Mouse (Mus musculus): ENCODE data around the gene Zfand3. TPM values are rescaled to one million over a fixed set of nuclear protein-coding genes. Genes with fewer than 3 reads are reported as not detected.

Zfand3 gene
- polyA plus RNA-seq, 1 experiment from 2014 or later: 34.2 TPM

DNA sequence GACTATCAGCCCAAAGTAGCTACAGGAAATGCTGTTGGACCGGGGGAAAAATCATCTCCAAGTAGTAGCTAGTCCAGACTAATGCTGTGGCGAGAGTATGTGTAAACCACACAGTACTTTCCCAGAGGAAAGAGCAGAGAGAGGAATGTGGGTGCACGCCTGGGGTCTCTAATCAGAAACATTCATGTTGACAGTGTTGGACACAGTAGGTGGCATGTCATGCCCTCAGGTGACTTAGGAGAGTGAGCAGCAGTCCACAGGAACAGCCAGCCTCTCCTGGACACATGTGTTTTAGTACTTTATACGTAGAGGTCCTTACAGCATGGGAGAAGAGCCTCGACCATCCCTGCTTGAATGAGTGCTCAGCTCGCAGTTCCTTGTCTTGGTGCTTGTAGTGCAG is 159.3 kb downstream of the Zfand3 start:
- H3K9me3 ChIP-seq (replicated peaks; ENCODE audit: control insufficient read depth, low read length): no peaks in the 10 kb centered on the region
- H3K36me3 ChIP-seq (ENCODE audit: control insufficient read depth, insufficient read depth, low read length): no peaks in the 10 kb centered on the region
- no peaks in the 10 kb centered on the region for H3K27me3 ChIP-seq (ENCODE audit: control insufficient read depth, insufficient read depth, low read length)
- no peak overlapping the region for H3K4me2 ChIP-seq (ENCODE audit: low read depth, low read length)
- H3K27ac ChIP-seq (ENCODE audit: low read length): no peak overlapping the region
- H3K9ac ChIP-seq (ENCODE audit: low read length): no peak overlapping the region
- 84% methylated on average over 6 of the region's 6 CpGs for WGBS
- peaks cover 2% of the 10 kb centered on the region; the same call in 1 of the 2 replicates for H3K4me1 ChIP-seq (ENCODE audit: control insufficient read depth, insufficient read depth, low read length)
- H3K4me3 ChIP-seq (replicated peaks; ENCODE audit: low read length): no peak overlapping the region
- no peak for ATAC-seq (ENCODE audit: insufficient read depth, low FRiP score)

DNA sequence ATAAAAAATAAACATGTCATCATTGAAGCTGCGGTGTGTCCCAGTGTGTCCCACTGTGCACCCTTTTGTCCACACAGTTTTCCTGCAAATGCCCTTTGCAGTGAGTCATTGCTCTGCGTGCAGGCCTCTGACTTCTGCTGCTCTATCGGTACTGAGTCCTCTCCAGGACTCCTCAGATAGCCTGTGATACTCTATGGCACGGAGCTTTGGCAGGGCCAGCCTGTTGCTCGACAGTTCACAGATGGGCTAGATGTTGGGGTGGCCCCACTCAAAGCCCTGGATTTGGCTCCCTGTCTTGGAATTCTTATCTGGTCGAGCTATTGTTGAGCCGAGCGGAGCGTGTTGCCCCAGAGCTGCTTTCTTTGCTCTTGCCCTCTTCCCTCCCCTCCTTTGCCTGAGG is 160.3 kb downstream of the Zfand3 start:
- WGBS: 73% methylated on average over 9 of the region's 9 CpGs
- no peak overlapping the region for H3K27ac ChIP-seq (ENCODE audit: low read length)
- no peak for ATAC-seq (ENCODE audit: insufficient read depth, low FRiP score)

DNA sequence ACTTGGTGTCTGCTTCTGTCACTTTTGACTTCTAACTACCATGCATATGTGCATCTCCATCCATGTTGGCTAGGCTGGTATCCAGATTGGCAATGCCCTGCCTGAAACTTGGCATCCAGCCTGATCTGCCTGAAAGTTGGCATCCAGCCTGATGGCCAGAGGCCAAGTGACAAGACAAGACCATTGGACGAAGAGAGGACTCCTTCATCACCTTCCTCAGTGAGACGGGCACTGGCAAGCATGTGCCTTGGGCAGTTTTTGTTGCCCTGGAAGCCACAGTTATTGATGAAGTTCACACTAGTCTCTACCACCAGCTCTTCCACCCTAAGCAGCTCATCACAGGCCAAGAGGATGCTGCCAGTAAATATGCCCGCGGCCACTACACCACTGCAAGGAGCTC is 172.9 kb downstream of the Zfand3 start:
- no peaks in the 10 kb centered on the region for H3K27me3 ChIP-seq (ENCODE audit: control insufficient read depth, insufficient read depth, low read length)
- no peak overlapping the region for H3K4me2 ChIP-seq (ENCODE audit: low read depth, low read length)
- H3K36me3 ChIP-seq (ENCODE audit: control insufficient read depth, insufficient read depth, low read length): no peaks in the 10 kb centered on the region
- 83% methylated on average over 4 of the region's 4 CpGs for WGBS
- no peak overlapping the region for H3K9ac ChIP-seq (ENCODE audit: low read length)
- no peak overlapping the region for H3K27ac ChIP-seq (ENCODE audit: low read length)
- H3K9me3 ChIP-seq (replicated peaks; ENCODE audit: control insufficient read depth, low read length): no peaks in the 10 kb centered on the region
- no peak for ATAC-seq (ENCODE audit: insufficient read depth, low FRiP score)
- H3K4me1 ChIP-seq (ENCODE audit: control insufficient read depth, insufficient read depth, low read length): no peaks in the 10 kb centered on the region
- H3K4me3 ChIP-seq (replicated peaks; ENCODE audit: low read length): no peak overlapping the region

More for the DNA sequence above, 160.3 kb downstream of the Zfand3 start:
- H3K9me3 ChIP-seq (replicated peaks; ENCODE audit: control insufficient read depth, low read length): no peaks in the 10 kb centered on the region
- H3K4me3 ChIP-seq (replicated peaks; ENCODE audit: low read length): no peak overlapping the region
- H3K36me3 ChIP-seq (ENCODE audit: control insufficient read depth, insufficient read depth, low read length): no peaks in the 10 kb centered on the region
- no peak overlapping the region for H3K4me2 ChIP-seq (ENCODE audit: low read depth, low read length)
- no peaks in the 10 kb centered on the region for H3K27me3 ChIP-seq (ENCODE audit: control insufficient read depth, insufficient read depth, low read length)
- no peak overlapping the region for H3K9ac ChIP-seq (ENCODE audit: low read length)
- peaks cover 2% of the 10 kb centered on the region; the same call in 1 of the 2 replicates for H3K4me1 ChIP-seq (ENCODE audit: control insufficient read depth, insufficient read depth, low read length)

DNA sequence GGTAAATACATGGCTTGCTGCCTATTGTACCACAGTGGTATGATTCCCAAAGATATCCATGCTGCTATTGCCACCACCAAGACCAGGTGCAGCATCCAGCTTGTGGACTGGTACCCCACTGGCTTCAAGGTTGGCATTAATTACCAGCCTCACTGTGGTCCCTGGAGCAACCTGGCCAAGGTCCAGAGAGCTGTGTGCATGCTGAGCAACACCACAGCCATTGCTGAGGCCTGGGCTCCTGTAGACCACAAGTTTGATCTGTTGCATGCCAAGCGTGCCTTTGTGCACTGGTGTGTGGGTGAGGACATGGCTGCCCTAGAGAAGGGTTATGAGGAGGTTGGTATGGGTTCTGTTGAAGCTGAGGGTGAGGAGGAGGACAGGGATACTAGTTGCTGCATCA is 173.9 kb downstream of the Zfand3 start:
- Histone ChIP-seq H3K4me2 (ENCODE audit: low read depth, low read length) (no peak overlapping the region), H3K36me3 (ENCODE audit: control insufficient read depth, insufficient read depth, low read length) (no peaks in the 10 kb centered on the region), H3K9me3 (replicated peaks; ENCODE audit: control insufficient read depth, low read length) (no peaks in the 10 kb centered on the region), H3K27ac (ENCODE audit: low read length) (no peak overlapping the region), H3K9ac (ENCODE audit: low read length) (no peak overlapping the region), H3K4me3 (replicated peaks; ENCODE audit: low read length) (no peak overlapping the region), H3K4me1 (ENCODE audit: control insufficient read depth, insufficient read depth, low read length) (no peaks in the 10 kb centered on the region), H3K27me3 (ENCODE audit: control insufficient read depth, insufficient read depth, low read length) (no peaks in the 10 kb centered on the region)
- 83% methylated on average over 1 of the region's 1 CpGs for WGBS
- ATAC-seq (ENCODE audit: insufficient read depth, low FRiP score): no peak

DNA sequence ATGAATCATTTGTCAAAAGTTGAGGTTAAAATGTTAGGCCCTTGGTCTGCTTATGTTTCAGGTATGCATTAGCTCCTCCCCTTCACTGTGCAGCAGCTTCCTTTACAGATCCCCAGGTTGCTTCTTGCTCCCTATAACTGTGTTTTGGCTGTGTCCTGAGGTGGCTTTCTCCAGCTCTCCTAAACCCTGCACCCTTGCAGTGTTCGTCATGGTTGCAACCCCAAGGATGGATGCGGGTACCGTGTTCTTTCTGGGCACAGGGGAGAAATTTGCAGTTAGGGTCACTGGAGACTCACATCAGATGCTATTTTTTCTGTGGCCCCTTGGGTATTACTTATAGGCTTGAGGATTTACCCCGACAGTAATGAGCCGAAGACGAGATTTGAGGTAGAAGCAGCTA is 175.7 kb downstream of the Zfand3 start:
- Histone ChIP-seq H3K4me2 (ENCODE audit: low read depth, low read length) (no peak overlapping the region), H3K4me1 (ENCODE audit: control insufficient read depth, insufficient read depth, low read length) (no peaks in the 10 kb centered on the region), H3K9me3 (replicated peaks; ENCODE audit: control insufficient read depth, low read length) (no peaks in the 10 kb centered on the region), H3K27me3 (ENCODE audit: control insufficient read depth, insufficient read depth, low read length) (no peaks in the 10 kb centered on the region), H3K9ac (ENCODE audit: low read length) (no peak overlapping the region), H3K36me3 (ENCODE audit: control insufficient read depth, insufficient read depth, low read length) (no peaks in the 10 kb centered on the region), H3K27ac (ENCODE audit: low read length) (no peak overlapping the region), H3K4me3 (replicated peaks; ENCODE audit: low read length) (no peak overlapping the region)
- ATAC-seq (ENCODE audit: insufficient read depth, low FRiP score): no peak
- 89% methylated on average over 6 of the region's 6 CpGs for WGBS

DNA sequence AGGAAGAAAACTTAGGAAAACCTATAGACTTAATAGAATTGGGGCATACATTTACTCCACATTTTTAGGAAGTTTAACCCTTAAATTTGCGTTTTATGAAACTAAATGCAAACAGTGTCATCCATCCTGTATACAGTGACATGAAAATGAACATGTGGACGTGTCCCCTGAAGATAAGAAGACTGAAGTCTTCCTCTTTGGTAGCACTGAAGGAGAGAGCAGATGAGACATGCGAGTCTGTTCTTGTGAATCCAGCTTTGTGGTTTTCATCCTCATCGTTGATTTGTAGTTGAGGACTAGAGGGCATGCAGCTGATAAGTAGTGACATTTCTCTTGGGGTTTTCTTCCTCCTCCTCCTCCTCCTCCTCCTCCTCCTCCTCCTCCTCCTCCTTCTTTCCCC is 177.0 kb downstream of the Zfand3 start:
- H3K4me1 ChIP-seq (ENCODE audit: control insufficient read depth, insufficient read depth, low read length): no peaks in the 10 kb centered on the region
- 79% methylated on average over 4 of the region's 4 CpGs for WGBS
- no peak overlapping the region for H3K9ac ChIP-seq (ENCODE audit: low read length)
- no peak overlapping the region for H3K4me3 ChIP-seq (replicated peaks; ENCODE audit: low read length)
- H3K9me3 ChIP-seq (replicated peaks; ENCODE audit: control insufficient read depth, low read length): no peaks in the 10 kb centered on the region
- no peaks in the 10 kb centered on the region for H3K36me3 ChIP-seq (ENCODE audit: control insufficient read depth, insufficient read depth, low read length)
- H3K27me3 ChIP-seq (ENCODE audit: control insufficient read depth, insufficient read depth, low read length): no peaks in the 10 kb centered on the region
- no peak overlapping the region for H3K4me2 ChIP-seq (ENCODE audit: low read depth, low read length)
- no peak overlapping the region for H3K27ac ChIP-seq (ENCODE audit: low read length)
- ATAC-seq (ENCODE audit: insufficient read depth, low FRiP score): no peak

DNA sequence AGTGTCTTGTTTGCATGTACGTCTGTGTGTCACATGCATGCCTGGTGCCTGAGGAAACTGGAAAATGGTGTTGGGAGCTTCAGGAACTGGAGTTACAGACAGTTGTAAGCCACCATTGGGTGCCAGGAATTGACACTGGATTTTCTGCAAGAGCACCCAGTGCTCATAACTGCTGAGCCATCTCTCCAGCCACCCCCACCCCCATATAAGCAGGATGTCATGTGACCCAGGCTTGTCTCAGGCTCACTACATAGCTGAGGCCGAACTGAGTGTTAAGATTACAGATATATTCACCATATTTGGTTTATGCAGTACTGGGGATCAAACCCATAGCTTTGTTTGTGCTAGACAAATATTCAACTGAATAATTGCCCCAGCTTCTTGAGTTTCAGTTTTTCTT is 177.5 kb downstream of the Zfand3 start:
- no peak overlapping the region for H3K4me3 ChIP-seq (replicated peaks; ENCODE audit: low read length)
- 50% methylated on average over 2 of the region's 2 CpGs for whole genome bisulfite sequencing
- H3K36me3 ChIP-seq (ENCODE audit: control insufficient read depth, insufficient read depth, low read length): no peaks in the 10 kb centered on the region
- no peak overlapping the region for H3K4me2 ChIP-seq (ENCODE audit: low read depth, low read length)
- ATAC-seq (ENCODE audit: insufficient read depth, low FRiP score): no peak
- H3K4me1 ChIP-seq (ENCODE audit: control insufficient read depth, insufficient read depth, low read length): peaks cover 2% of the 10 kb centered on the region; the same call in 1 of the 2 replicates
- H3K27ac ChIP-seq (ENCODE audit: low read length): no peak overlapping the region
- H3K27me3 ChIP-seq (ENCODE audit: control insufficient read depth, insufficient read depth, low read length): no peaks in the 10 kb centered on the region
- no peaks in the 10 kb centered on the region for H3K9me3 ChIP-seq (replicated peaks; ENCODE audit: control insufficient read depth, low read length)
- no peak overlapping the region for H3K9ac ChIP-seq (ENCODE audit: low read length)

DNA sequence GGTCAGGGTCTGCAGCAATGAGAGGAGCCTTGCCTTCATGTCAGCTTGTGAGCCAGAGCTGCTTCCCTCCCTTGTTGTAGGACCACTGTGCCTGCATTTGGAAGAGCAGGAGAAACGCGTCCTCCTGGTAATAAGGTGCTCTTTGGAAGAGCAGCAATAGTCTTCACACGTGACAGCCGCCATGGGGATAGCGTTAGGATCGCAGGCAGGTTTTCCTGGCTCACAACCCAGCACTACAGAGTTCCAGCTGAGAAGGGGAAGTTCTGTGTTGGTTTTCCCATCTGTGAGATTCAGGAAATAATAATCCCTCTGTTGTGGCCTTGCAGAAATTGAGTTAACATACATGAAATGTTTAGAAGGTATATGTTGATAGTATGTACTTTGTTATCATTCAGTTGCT is 179.0 kb downstream of the Zfand3 start:
- ATAC-seq (ENCODE audit: insufficient read depth, low FRiP score): no peak
- Histone ChIP-seq H3K27ac (ENCODE audit: low read length) (no peak overlapping the region), H3K4me3 (replicated peaks; ENCODE audit: low read length) (no peak overlapping the region), H3K27me3 (ENCODE audit: control insufficient read depth, insufficient read depth, low read length) (no peaks in the 10 kb centered on the region), H3K4me1 (ENCODE audit: control insufficient read depth, insufficient read depth, low read length) (peaks cover 11% of the 10 kb centered on the region; the same call in 1 of the 2 replicates), H3K4me2 (ENCODE audit: low read depth, low read length) (no peak overlapping the region), H3K9ac (ENCODE audit: low read length) (no peak overlapping the region), H3K36me3 (ENCODE audit: control insufficient read depth, insufficient read depth, low read length) (no peaks in the 10 kb centered on the region), H3K9me3 (replicated peaks; ENCODE audit: control insufficient read depth, low read length) (no peaks in the 10 kb centered on the region)
- WGBS: 85% methylated on average over 6 of the region's 6 CpGs

DNA sequence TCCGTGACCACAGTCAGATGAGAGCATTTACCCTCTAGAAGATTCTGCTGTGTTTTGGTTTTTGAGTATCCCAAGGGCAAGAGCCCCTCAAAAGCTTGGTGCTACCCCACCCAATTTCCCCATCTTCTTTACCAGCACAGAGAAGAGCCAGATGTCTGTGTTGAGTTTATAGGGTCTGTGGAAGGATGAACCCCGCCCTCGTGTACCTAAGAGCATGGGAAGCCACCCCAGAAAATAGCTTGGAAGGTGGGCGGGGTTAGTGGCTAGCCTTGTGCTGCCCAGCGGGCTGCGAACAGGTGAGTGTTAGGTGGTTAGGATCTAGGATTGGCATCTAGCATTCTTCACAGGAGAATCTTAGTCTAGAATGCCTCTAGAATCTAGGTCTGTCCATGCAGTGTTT is 182.6 kb downstream of the Zfand3 start:
- 77% methylated on average over 6 of the region's 6 CpGs for WGBS
- no peaks in the 10 kb centered on the region for H3K27me3 ChIP-seq (ENCODE audit: control insufficient read depth, insufficient read depth, low read length)
- ATAC-seq (ENCODE audit: insufficient read depth, low FRiP score): no peak
- H3K4me1 ChIP-seq (ENCODE audit: control insufficient read depth, insufficient read depth, low read length): peaks cover 14% of the 10 kb centered on the region; the same call in 1 of the 2 replicates
- no peaks in the 10 kb centered on the region for H3K36me3 ChIP-seq (ENCODE audit: control insufficient read depth, insufficient read depth, low read length)
- H3K9me3 ChIP-seq (replicated peaks; ENCODE audit: control insufficient read depth, low read length): no peaks in the 10 kb centered on the region
- no peak overlapping the region for H3K4me2 ChIP-seq (ENCODE audit: low read depth, low read length)
- no peak overlapping the region for H3K4me3 ChIP-seq (replicated peaks; ENCODE audit: low read length)
- no peak overlapping the region for H3K27ac ChIP-seq (ENCODE audit: low read length)
- H3K9ac ChIP-seq (ENCODE audit: low read length): no peak overlapping the region

DNA sequence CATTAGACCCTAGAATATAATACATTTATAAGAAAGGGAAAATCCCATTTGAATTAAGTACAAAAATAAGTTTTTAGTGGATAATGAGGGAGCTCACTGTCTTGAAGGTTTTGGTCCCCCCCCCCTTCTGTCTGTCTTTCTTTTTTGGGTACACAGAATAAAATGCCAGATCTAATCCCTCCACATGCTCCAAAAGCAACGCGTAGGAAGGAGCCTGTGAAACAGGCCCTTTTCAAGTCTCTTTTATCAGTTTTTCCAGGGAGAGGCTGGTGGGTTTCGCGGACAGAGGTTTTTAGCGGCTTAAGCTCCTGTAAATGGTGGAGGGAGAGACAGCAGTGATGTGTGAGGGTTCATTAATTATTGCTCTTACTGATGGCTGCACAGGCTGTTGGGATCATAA is 183.0 kb downstream of the Zfand3 start:
- Histone ChIP-seq H3K27me3 (ENCODE audit: control insufficient read depth, insufficient read depth, low read length) (no peaks in the 10 kb centered on the region), H3K9ac (ENCODE audit: low read length) (no peak overlapping the region), H3K4me1 (ENCODE audit: control insufficient read depth, insufficient read depth, low read length) (peaks cover 14% of the 10 kb centered on the region; the same call in 1 of the 2 replicates), H3K4me3 (replicated peaks; ENCODE audit: low read length) (no peak overlapping the region), H3K27ac (ENCODE audit: low read length) (no peak overlapping the region), H3K4me2 (ENCODE audit: low read depth, low read length) (no peak overlapping the region), H3K36me3 (ENCODE audit: control insufficient read depth, insufficient read depth, low read length) (no peaks in the 10 kb centered on the region), H3K9me3 (replicated peaks; ENCODE audit: control insufficient read depth, low read length) (no peaks in the 10 kb centered on the region)
- ATAC-seq (ENCODE audit: insufficient read depth, low FRiP score): no peak
- 36% methylated on average over 5 of the region's 5 CpGs for WGBS

Measured in stomach, embryonic 16.5 days (tissue).